ENCODE assay signal across 13 mouse cellular contexts in the genomic region with DNA sequence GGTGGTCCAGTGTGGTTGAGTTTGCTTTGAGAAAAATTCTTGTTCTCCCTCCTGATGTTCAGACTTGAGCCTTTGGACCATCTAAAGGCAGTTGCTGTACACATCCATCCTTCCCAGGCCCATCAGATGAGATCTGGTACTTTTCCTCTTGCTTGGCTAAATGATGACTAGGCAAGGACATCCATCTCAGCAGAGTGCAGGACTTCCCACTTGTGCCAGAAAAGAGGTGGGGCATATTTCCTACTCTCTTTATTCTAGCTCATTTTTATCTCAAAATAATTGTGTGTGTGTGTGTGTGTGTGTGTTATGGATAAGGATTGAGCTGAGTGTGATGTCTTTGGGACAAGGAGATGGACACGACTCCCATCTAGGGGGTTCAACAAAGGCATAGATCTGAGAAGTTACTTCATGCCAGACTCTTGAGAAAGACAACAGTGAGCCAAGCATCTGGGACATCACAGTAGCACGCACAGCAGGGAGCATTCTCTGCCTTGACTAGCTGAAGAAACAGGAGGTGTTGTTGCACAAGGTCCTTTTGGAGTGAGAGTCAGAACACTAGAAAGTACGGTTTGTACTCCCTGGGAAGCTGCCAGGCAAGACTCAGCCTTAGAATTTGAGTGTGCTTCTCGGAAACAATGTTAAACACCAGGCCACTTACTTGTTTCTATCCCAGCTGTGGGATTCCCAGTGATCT.
A peak's percentile ranks its signal among the peaks of the same experiment; 100 is the strongest.
DNase-seq lines count a peak whose midpoint lies in the region; ATAC-seq and TF ChIP-seq lines count a peak whose summit lies in the region.
"Had no signal": no experiment of that assay in that cellular context is flagged by ENCODE, and none has a peak within 500 bp of the region (broad histone marks: within the 10 kb centered on the region; RNA-seq: fewer than 3 reads in every experiment).

No protein-coding gene starts in this region.

- no peak for TF ChIP-seq CTCF in heart, adult 2 months (IDR thresholded peaks at IDR 0.05)

- H3K4me3 ChIP-seq in heart, adult 2 months = no peak overlapping the region
- no peak overlapping the region for H3K4me3 ChIP-seq in heart, embryonic 11.5 days (ENCODE audit: low read depth, low read length)
- H3K4me3 ChIP-seq: embryonic facial prominence, embryonic 13.5 days; midbrain, embryonic 10.5 days had no signal

- peak; percentile 44 to 68 for DNase-seq in heart, adult 2 months
- DNase-seq in adipocyte (ENCODE audit: low spot score) = peak; percentile 74
- DNase-seq in heart, postnatal 25 days (ENCODE audit: low spot score) = peak; percentile 45
- DNase-seq in lung, postnatal 4 days = peak; percentile 62 to 83
- no peak for DNase-seq in embryo, embryonic 9.5 days (ENCODE audit: extremely low spot score)
- DNase-seq in cerebellum, postnatal 36 days = no peak
- DNase-seq: cerebellum, postnatal 10 days; kidney, postnatal 14 days; thymus, adult 2 months had no signal

- no peaks in the 10 kb centered on the region for H3K79me2 ChIP-seq in heart, adult 2 months (replicated peaks; ENCODE audit: control insufficient read depth, insufficient read depth, low read length)

- 61% methylated on average over 4 of the region's 4 CpGs for WGBS in heart, adult 2 months
- WGBS in heart, embryonic 11.5 days (ENCODE audit: insufficient replicate concordance) = 73% methylated on average over 4 of the region's 4 CpGs

- ATAC-seq in heart, embryonic 11.5 days (replicated peaks; ENCODE audit: insufficient number of reproducible peaks, low FRiP score, low TSS enrichment) = no peak
- ATAC-seq: forebrain, embryonic 16.5 days had no signal

- intact Hi-C loops in heart, adult 2 months (cut with DNase I) = no loop called here
- intact Hi-C loops in heart, postnatal 25 days (cut with DNase I) = no loop called here

- H3K9ac ChIP-seq in heart, adult 2 months (ENCODE audit: low read depth, low read length) = no peak overlapping the region
- no peak overlapping the region for H3K9ac ChIP-seq in heart, embryonic 11.5 days (ENCODE audit: low read depth, low read length)
- H3K9ac ChIP-seq: embryonic facial prominence, embryonic 13.5 days had no signal

- H3K36me3 ChIP-seq in heart, adult 2 months (ENCODE audit: control insufficient read depth, insufficient read depth, low read length) = no peaks in the 10 kb centered on the region
- no peaks in the 10 kb centered on the region for H3K36me3 ChIP-seq in heart, embryonic 11.5 days (ENCODE audit: control insufficient read depth, insufficient read depth, low read length)
- H3K36me3 ChIP-seq: embryonic facial prominence, embryonic 13.5 days; midbrain, embryonic 10.5 days had no signal

- no peak overlapping the region for H3K4me2 ChIP-seq in heart, embryonic 11.5 days
- H3K4me2 ChIP-seq: embryonic facial prominence, embryonic 13.5 days had no signal

- no peak for TF ChIP-seq EP300 in heart, adult 2 months (IDR thresholded peaks at IDR 0.05; ENCODE audit: insufficient read depth, low read depth, low read length)

- H3K27ac ChIP-seq in heart, adult 2 months = no peak overlapping the region
- no peak overlapping the region for H3K27ac ChIP-seq in heart, embryonic 11.5 days (ENCODE audit: low read depth, low read length)
- H3K27ac ChIP-seq: embryonic facial prominence, embryonic 13.5 days; midbrain, embryonic 10.5 days had no signal

- no peaks in the 10 kb centered on the region for H3K9me3 ChIP-seq in heart, embryonic 11.5 days (replicated peaks; ENCODE audit: control insufficient read depth, low read length)
- H3K9me3 ChIP-seq: embryonic facial prominence, embryonic 13.5 days; midbrain, embryonic 10.5 days had no signal

- no peaks in the 10 kb centered on the region for H3K27me3 ChIP-seq in heart, adult 2 months (ENCODE audit: control insufficient read depth, insufficient read depth, low read length)
- no peaks in the 10 kb centered on the region for H3K27me3 ChIP-seq in heart, embryonic 11.5 days (ENCODE audit: control insufficient read depth, insufficient read depth, low read length)
- H3K27me3 ChIP-seq: embryonic facial prominence, embryonic 13.5 days had no signal

- no peaks in the 10 kb centered on the region; the same call in none of the 2 replicates for H3K4me1 ChIP-seq in heart, adult 2 months (ENCODE audit: control insufficient read depth, insufficient read depth, low read length)
- H3K4me1 ChIP-seq in heart, embryonic 11.5 days (ENCODE audit: control insufficient read depth, insufficient read depth, low read length) = no peaks in the 10 kb centered on the region
- H3K4me1 ChIP-seq: midbrain, embryonic 10.5 days had no signal

- TF ChIP-seq POLR2A in heart, adult 2 months (IDR thresholded peaks at IDR 0.05; ENCODE audit: insufficient read depth, low read depth, low read length) = no peak

Comparison
In these comparisons a context has a peak if more than half of its experiments do, and no peak if none do; other contexts are left out.
1. DNase-seq: peak in heart, adult 2 months (2 of 2), adipocyte (single experiment), heart, postnatal 25 days (single experiment) and lung, postnatal 4 days (2 of 2); none in embryo, embryonic 9.5 days (single experiment) and cerebellum, postnatal 36 days (0 of 2).